Mouse (Mus musculus): ENCODE data around the gene Orai1. TPM values are rescaled to one million over a fixed set of nuclear protein-coding genes. Genes with fewer than 3 reads are reported as not detected.
A peak's percentile ranks its signal among the peaks of the same experiment; 100 is the strongest.

Orai1 gene
- polyA plus RNA-seq, 1 experiment: 68.0 TPM

DNA sequence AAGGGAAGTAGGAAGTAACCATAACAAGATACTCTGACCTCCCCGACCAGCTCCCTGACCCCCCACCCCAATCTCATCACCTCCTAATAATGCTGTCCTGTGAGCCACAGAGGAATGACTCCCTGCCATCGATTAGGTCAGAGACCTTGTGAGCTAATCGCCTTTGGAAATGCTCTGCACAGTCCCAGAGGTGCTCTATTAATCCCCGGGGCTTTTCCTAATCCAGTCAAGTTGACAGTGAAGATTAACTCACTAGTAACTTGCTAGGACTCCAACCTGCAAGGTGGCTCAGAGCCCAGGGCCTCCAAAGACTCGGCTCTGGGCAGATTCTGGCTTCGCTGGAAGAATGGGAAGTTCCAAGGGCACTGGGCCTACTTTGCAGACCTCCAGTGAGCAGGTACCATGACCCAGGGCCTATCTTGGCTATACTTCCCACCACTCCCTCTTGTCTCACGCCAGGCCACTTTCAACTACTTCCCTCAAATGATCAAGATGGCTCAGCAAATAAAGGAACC, 18.8 kb downstream of the Orai1 start:
- no peak overlapping the region for H3K27ac ChIP-seq (ENCODE audit: control insufficient read depth, insufficient read depth, low read depth, low read length)
- no peak for TF ChIP-seq CTCF (IDR thresholded peaks at IDR 0.05; ENCODE audit: control insufficient read depth, insufficient read depth, insufficient replicate concordance, low read depth, low read length)
- no peak for TF ChIP-seq POLR2A (IDR thresholded peaks at IDR 0.05; ENCODE audit: control insufficient read depth, low read depth, low read length)
- H3K4me1 ChIP-seq (ENCODE audit: control insufficient read depth, insufficient read depth, low read length): peaks cover 20% of the 10 kb centered on the region
- no peaks in the 10 kb centered on the region for H3K27me3 ChIP-seq (ENCODE audit: control insufficient read depth, insufficient read depth, low read length)
- no peak overlapping the region for H3K4me3 ChIP-seq (ENCODE audit: control insufficient read depth, low read depth, low read length)
- no peaks in the 10 kb centered on the region for H3K36me3 ChIP-seq (ENCODE audit: control insufficient read depth, insufficient read depth, low read length)

DNA sequence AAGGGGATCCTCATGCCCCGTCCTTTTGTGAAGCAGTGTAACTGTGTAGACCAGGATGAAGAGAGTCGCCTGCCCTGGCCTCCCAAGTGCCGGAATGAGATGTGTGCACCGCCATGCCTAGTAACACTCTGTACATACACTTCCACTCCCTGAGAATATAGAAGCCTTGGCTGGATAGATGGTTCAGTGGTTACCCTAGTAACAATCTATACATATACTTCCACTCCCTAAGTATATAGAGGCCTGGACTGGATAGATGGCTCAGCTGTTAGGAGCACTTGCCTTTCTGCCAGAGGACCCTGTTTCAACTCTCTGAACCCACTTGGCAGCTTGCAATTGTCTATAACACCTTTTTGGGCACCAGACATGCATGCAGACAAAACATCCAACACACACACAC, 20.2 kb downstream of the Orai1 start:
- Histone ChIP-seq H3K27me3 (ENCODE audit: control insufficient read depth, insufficient read depth, low read length) (no peaks in the 10 kb centered on the region), H3K4me1 (ENCODE audit: control insufficient read depth, insufficient read depth, low read length) (peaks cover 21% of the 10 kb centered on the region), H3K27ac (ENCODE audit: control insufficient read depth, insufficient read depth, low read depth, low read length) (no peak overlapping the region), H3K36me3 (ENCODE audit: control insufficient read depth, insufficient read depth, low read length) (no peaks in the 10 kb centered on the region), H3K4me3 (ENCODE audit: control insufficient read depth, low read depth, low read length) (no peak overlapping the region)
- TF ChIP-seq CTCF (IDR thresholded peaks at IDR 0.05; ENCODE audit: control insufficient read depth, insufficient read depth, insufficient replicate concordance, low read depth, low read length): no peak
- TF ChIP-seq POLR2A (IDR thresholded peaks at IDR 0.05; ENCODE audit: control insufficient read depth, low read depth, low read length): no peak

DNA sequence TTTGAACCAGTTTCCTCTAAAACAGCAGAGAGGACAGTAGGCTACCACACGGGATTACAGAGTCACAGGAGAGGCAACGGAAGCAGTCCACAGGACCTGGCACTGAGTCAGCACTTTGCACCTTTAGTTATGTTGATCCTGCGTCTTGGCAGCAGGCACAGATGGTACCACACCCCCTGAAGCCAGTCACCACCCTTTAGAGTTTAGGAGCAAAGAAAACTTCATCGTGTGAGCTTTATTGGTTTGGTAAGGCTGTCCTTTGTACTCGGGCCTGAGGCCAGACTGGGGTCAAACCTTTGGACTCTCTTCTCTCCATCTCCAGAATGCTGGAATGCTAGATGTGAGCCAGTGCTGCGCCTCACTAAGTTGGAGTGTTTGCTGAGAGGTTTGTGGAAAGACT, 20.7 kb downstream of the Orai1 start:
- peaks cover 21% of the 10 kb centered on the region for H3K4me1 ChIP-seq (ENCODE audit: control insufficient read depth, insufficient read depth, low read length)
- no peaks in the 10 kb centered on the region for H3K27me3 ChIP-seq (ENCODE audit: control insufficient read depth, insufficient read depth, low read length)
- no peaks in the 10 kb centered on the region for H3K36me3 ChIP-seq (ENCODE audit: control insufficient read depth, insufficient read depth, low read length)
- TF ChIP-seq CTCF (IDR thresholded peaks at IDR 0.05; ENCODE audit: control insufficient read depth, insufficient read depth, insufficient replicate concordance, low read depth, low read length) (no peak), POLR2A (IDR thresholded peaks at IDR 0.05; ENCODE audit: control insufficient read depth, low read depth, low read length) (no peak)
- no peak overlapping the region for H3K4me3 ChIP-seq (ENCODE audit: control insufficient read depth, low read depth, low read length)
- H3K27ac ChIP-seq (ENCODE audit: control insufficient read depth, insufficient read depth, low read depth, low read length): no peak overlapping the region

DNA sequence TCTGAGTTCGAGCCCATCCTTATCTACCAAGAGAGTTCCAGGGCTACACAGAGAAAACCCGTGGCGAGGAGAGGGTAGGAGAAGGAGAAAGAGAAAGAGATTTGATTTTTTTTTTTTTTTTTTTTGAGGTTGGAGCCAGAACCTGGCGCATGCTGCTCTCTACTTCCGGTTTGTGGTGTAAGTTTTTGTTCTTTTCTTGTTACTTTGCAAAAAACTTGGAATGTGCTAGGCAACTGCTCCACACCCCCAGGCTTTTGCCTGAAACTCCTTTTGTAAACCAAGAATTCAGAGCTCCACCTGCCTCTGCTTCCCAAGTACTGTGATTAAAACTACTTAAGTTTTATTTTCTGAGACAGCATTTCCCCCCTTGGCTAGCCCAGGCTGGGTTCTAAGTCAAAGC, 23.2 kb downstream of the Orai1 start:
- H3K4me1 ChIP-seq (ENCODE audit: control insufficient read depth, insufficient read depth, low read length): peaks cover 21% of the 10 kb centered on the region
- H3K27ac ChIP-seq (ENCODE audit: control insufficient read depth, insufficient read depth, low read depth, low read length): no peak overlapping the region
- H3K36me3 ChIP-seq (ENCODE audit: control insufficient read depth, insufficient read depth, low read length): no peaks in the 10 kb centered on the region
- H3K4me3 ChIP-seq (ENCODE audit: control insufficient read depth, low read depth, low read length): no peak overlapping the region
- TF ChIP-seq CTCF (IDR thresholded peaks at IDR 0.05; ENCODE audit: control insufficient read depth, insufficient read depth, insufficient replicate concordance, low read depth, low read length) (no peak), POLR2A (IDR thresholded peaks at IDR 0.05; ENCODE audit: control insufficient read depth, low read depth, low read length) (no peak)
- no peaks in the 10 kb centered on the region for H3K27me3 ChIP-seq (ENCODE audit: control insufficient read depth, insufficient read depth, low read length)

DNA sequence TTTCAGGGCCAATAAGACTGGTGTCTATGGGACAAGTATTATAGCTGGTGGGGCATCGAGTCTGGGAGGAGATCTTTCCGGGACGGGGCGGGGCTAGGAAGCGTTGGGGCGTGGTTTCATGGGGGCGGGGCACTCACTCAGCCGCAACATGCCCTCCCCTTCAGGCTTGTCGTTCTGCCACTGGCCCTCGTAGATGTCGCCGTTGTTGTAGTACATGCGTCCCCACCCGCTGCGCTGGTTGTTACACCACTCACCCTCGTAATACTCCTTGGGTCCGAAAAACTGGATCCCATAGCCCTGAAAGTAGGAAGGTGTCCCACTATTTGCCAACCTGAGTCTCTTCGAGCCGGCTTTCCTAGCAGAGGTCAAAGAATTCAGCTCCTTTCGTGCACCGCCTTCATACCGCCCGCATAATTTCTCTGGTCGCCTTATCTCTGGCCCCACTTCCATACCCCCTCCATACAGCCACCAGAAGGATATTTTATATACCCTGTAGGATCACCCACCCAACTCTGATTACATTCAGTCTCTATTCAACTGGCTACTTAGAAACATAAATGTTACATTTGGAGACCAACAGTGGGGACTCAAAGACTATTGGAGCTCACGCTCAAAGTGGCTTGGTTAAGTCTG, 24.4 kb downstream of the Orai1 start:
- Histone ChIP-seq H3K36me3 (ENCODE audit: control insufficient read depth, insufficient read depth, low read length) (no peaks in the 10 kb centered on the region), H3K27me3 (ENCODE audit: control insufficient read depth, insufficient read depth, low read length) (no peaks in the 10 kb centered on the region), H3K27ac (ENCODE audit: control insufficient read depth, insufficient read depth, low read depth, low read length) (no peak overlapping the region), H3K4me1 (ENCODE audit: control insufficient read depth, insufficient read depth, low read length) (peaks cover 21% of the 10 kb centered on the region), H3K4me3 (ENCODE audit: control insufficient read depth, low read depth, low read length) (peak overlapping the region; percentile 67)
- TF ChIP-seq POLR2A (IDR thresholded peaks at IDR 0.05; ENCODE audit: control insufficient read depth, low read depth, low read length) (peak; percentile 42; the same call in 1 of the 2 replicates), CTCF (IDR thresholded peaks at IDR 0.05; ENCODE audit: control insufficient read depth, insufficient read depth, insufficient replicate concordance, low read depth, low read length) (no peak)

DNA sequence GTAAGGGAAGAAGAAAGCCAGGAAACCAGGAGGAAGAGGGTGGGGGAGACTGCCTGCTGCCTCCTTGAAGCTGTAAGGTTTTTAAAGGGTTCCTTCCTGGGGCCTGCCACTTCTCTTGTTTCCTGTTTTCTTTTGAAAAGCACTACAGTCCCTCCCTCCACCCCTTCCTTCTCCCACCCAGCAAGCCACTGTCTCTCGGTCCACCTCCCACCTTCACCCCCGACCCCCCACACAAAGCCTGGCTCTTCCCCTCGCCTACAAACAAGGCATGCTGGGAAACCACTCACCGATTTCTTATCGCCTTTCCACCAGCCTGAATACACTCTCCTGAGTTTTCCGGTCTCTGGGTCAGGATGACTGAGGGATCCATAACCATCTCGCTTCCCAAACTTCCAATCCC, 25.9 kb downstream of the Orai1 start:
- TF ChIP-seq POLR2A (IDR thresholded peaks at IDR 0.05; ENCODE audit: control insufficient read depth, low read depth, low read length) (no peak), CTCF (IDR thresholded peaks at IDR 0.05; ENCODE audit: control insufficient read depth, insufficient read depth, insufficient replicate concordance, low read depth, low read length) (no peak)
- peaks cover 21% of the 10 kb centered on the region for H3K4me1 ChIP-seq (ENCODE audit: control insufficient read depth, insufficient read depth, low read length)
- H3K27me3 ChIP-seq (ENCODE audit: control insufficient read depth, insufficient read depth, low read length): no peaks in the 10 kb centered on the region
- H3K36me3 ChIP-seq (ENCODE audit: control insufficient read depth, insufficient read depth, low read length): no peaks in the 10 kb centered on the region
- H3K27ac ChIP-seq (ENCODE audit: control insufficient read depth, insufficient read depth, low read depth, low read length): no peak overlapping the region
- no peak overlapping the region for H3K4me3 ChIP-seq (ENCODE audit: control insufficient read depth, low read depth, low read length)

DNA sequence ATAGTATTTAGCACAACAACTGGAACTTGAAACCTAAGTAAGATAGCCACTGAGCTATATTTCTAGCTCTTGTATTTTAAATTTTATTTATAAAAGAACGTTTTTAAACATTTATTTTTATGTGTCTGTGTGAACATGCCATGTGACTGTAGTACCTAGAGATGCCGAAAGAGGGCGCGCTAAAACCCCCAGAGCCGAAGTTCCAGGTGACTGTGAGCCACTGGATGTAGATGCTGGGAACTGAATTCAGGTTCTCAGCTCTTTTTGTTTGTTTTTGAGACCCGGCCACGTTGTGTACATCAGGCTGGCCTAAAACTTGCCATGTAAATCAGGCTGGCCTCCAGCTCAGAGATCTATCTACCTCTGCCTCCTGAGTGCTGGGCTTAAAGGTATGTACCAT, 29.0 kb downstream of the Orai1 start:
- TF ChIP-seq POLR2A (IDR thresholded peaks at IDR 0.05; ENCODE audit: control insufficient read depth, low read depth, low read length): no peak
- TF ChIP-seq CTCF (IDR thresholded peaks at IDR 0.05; ENCODE audit: control insufficient read depth, insufficient read depth, insufficient replicate concordance, low read depth, low read length): peak; percentile 33; the same call in 1 of the 2 replicates

More for the DNA sequence above, 29.0 kb downstream of the Orai1 start:
- Histone ChIP-seq H3K4me3 (ENCODE audit: control insufficient read depth, low read depth, low read length) (no peak overlapping the region), H3K36me3 (ENCODE audit: control insufficient read depth, insufficient read depth, low read length) (no peaks in the 10 kb centered on the region), H3K4me1 (ENCODE audit: control insufficient read depth, insufficient read depth, low read length) (peaks cover 6% of the 10 kb centered on the region), H3K27me3 (ENCODE audit: control insufficient read depth, insufficient read depth, low read length) (no peaks in the 10 kb centered on the region), H3K27ac (ENCODE audit: control insufficient read depth, insufficient read depth, low read depth, low read length) (no peak overlapping the region)
